9 mouse cellular contexts compared by ENCODE assay signal in the genomic region with DNA sequence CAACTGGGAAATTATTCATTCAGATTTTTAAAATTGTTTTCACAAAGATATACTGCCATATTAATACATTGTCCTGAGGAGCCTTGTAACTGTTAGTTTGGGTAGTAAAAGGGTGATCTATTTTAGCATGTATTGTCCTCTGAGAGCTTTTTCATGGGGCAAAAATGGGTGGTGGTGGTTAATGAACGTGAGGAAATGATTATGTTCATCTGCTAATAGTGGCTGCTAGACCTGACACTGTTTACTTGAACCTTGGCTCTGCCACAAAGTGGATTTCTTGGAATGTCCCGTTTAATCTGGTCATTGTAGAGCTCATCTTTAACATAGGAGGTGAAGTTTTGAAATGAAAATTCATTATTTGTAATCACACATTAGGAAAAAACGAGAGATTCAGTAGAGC. TPM values are rescaled to one million over a fixed set of nuclear protein-coding genes. Genes with fewer than 3 reads are reported as not detected.
DNase-seq lines count a peak whose midpoint lies in the region; ATAC-seq and TF ChIP-seq lines count a peak whose summit lies in the region.
"Had no signal": no experiment of that assay in that cellular context is flagged by ENCODE, and none has a peak within 500 bp of the region (broad histone marks: within the 10 kb centered on the region; RNA-seq: fewer than 3 reads in every experiment).

No protein-coding gene starts in this region.

- no peak overlapping the region for H3K27ac ChIP-seq in heart, postnatal 0 days (ENCODE audit: low read depth)
- H3K27ac ChIP-seq in liver, embryonic 15.5 days (replicated peaks) = no peak overlapping the region

- H3K4me2 ChIP-seq in heart, postnatal 0 days (ENCODE audit: low read depth, low read length) = peak overlapping the region; percentile 76
- H3K4me2 ChIP-seq in liver, embryonic 15.5 days = peak overlapping the region; percentile 19

- TF ChIP-seq EP300 in heart, postnatal 0 days (IDR thresholded peaks at IDR 0.05; ENCODE audit: low read depth) = no peak

- H3K36me3 ChIP-seq in E14TG2a.4 (ENCODE audit: insufficient read depth, low read length) = peaks cover 6% of the 10 kb centered on the region; the same call in 1 of the 2 replicates
- H3K36me3 ChIP-seq in heart, postnatal 0 days (replicated peaks; ENCODE audit: control insufficient read depth, insufficient read depth, low read length) = no peaks in the 10 kb centered on the region
- H3K36me3 ChIP-seq in liver, embryonic 15.5 days (replicated peaks) = no peaks in the 10 kb centered on the region

- H3K9me3 ChIP-seq in E14TG2a.4 (ENCODE audit: low read length) = no peaks in the 10 kb centered on the region
- H3K9me3 ChIP-seq in heart, postnatal 0 days (replicated peaks; ENCODE audit: control insufficient read depth, low read length) = no peaks in the 10 kb centered on the region
- no peaks in the 10 kb centered on the region for H3K9me3 ChIP-seq in liver, embryonic 15.5 days (replicated peaks)

- no peaks in the 10 kb centered on the region for H3K27me3 ChIP-seq in E14TG2a.4 (ENCODE audit: insufficient read depth, low read length)
- H3K27me3 ChIP-seq in heart, postnatal 0 days (ENCODE audit: control insufficient read depth, insufficient read depth, low read length) = no peaks in the 10 kb centered on the region
- peaks cover 9% of the 10 kb centered on the region; the same call in 1 of the 2 replicates for H3K27me3 ChIP-seq in liver, embryonic 15.5 days

- peak; percentile 74 for DNase-seq in heart, adult 11 months
- no peak for DNase-seq in heart, adult 18-20 months
- DNase-seq in heart, postnatal 0 days (ENCODE audit: low spot score) = no peak
- no peak for DNase-seq in spleen, postnatal 4 days (ENCODE audit: low spot score in 2 of 2)
- DNase-seq in natural killer cell, adult 2 months (ENCODE audit: low spot score in 2 of 2) = no peak
- DNase-seq: gastrocnemius, postnatal 36 days had no signal

- H3K4me3 ChIP-seq in E14TG2a.4 (replicated peaks; ENCODE audit: low read length) = peak overlapping the region; percentile 89; the same call in 1 of the 2 replicates
- H3K4me3 ChIP-seq in heart, postnatal 0 days (ENCODE audit: low read depth, low read length) = peak overlapping the region; percentile 98
- H3K4me3 ChIP-seq in liver, embryonic 15.5 days (replicated peaks) = 0 out of 2 replicates have a peak overlapping the region, but pooled peaks have one; percentile 8

- no peak for ATAC-seq in heart, postnatal 0 days (ENCODE audit: insufficient read depth, low read depth)
- no peak for ATAC-seq in liver, embryonic 15.5 days (ENCODE audit: insufficient read depth)
- ATAC-seq in activated CD4-positive, CD25-positive, alpha-beta regulatory T cell, adult 4 months = no peak

- no peak overlapping the region for H3K9ac ChIP-seq in heart, postnatal 0 days (replicated peaks; ENCODE audit: low read depth, low read length)
- H3K9ac ChIP-seq in liver, embryonic 15.5 days = no peak overlapping the region

- H3K4me1 ChIP-seq in E14TG2a.4 (replicated peaks; ENCODE audit: low read depth, low read length) = peaks cover 51% of the 10 kb centered on the region
- H3K4me1 ChIP-seq in heart, postnatal 0 days (ENCODE audit: control insufficient read depth, insufficient read depth) = peaks cover 14% of the 10 kb centered on the region
- peaks cover 35% of the 10 kb centered on the region for H3K4me1 ChIP-seq in liver, embryonic 15.5 days (replicated peaks)

- TF ChIP-seq CTCF in E14TG2a.4 (conservative IDR thresholded peaks at IDR 0.05; ENCODE audit: low read length) = no peak
- no peak for TF ChIP-seq CTCF in heart, postnatal 0 days (IDR thresholded peaks at IDR 0.05; ENCODE audit: low read depth)

- 33% methylated on average over 3 of the region's 3 CpGs for WGBS in heart, postnatal 0 days
- WGBS in liver, embryonic 15.5 days (ENCODE audit: insufficient replicate concordance) = 31% methylated on average over 3 of the region's 3 CpGs

RNA-seq across cellular contexts. Expression of gene Spred1, which starts 2.5 kb away (rescaled TPM):
- 10 to 100 TPM; 13.6 to 14.4 TPM for total RNA-seq in heart, adult 18-20 months (2021)
- 13.6 and 19.4 TPM in 2 replicates for total RNA-seq in heart, postnatal 0 days (2014; rRNA removed; ENCODE audit: low replicate concordance)
- 5.1 and 5.2 TPM in 2 replicates for polyA plus RNA-seq in heart, postnatal 0 days (2015; fragmentation: Nextera tagmentation; extraction: Ambion mirVana)
- 2.2 and 2.4 TPM in 2 replicates for polyA plus RNA-seq in liver, embryonic 15.5 days (2015; fragmentation: Nextera tagmentation; extraction: Ambion mirVana)
- 1 to 10 TPM; 1.8 to 2.2 TPM for polyA plus RNA-seq in activated CD4-positive, CD25-positive, alpha-beta regulatory T cell, adult 4 months (2017; shearing (Covaris generic))

Comparison
In these comparisons a context has a peak if more than half of its experiments do, and no peak if none do; other contexts are left out.
1. H3K4me3 ChIP-seq: peak in every context shown above with its lines; median percentile 98 in heart, postnatal 0 days; 89 in E14TG2a.4; 8 in liver, embryonic 15.5 days.